Mouse (Mus musculus) lung, adult 18-20 months (tissue): ENCODE results near the gene Hebp1.

ENCODE experiments used
- DNase-seq, 2 experiments: peaks; one replicate each; pipeline ENCODE4 v3.0.0; 2022; ENCODE audit warnings: mixed read lengths in 2 of 2

The Hebp1 gene

GRCm38 (mm10) chr6:135196707-135197106 is 1.1 kb downstream of the Hebp1 start:
- DNase-seq = no peak

- DNase-seq = no peak
Observed at GRCm38 (mm10) chr6:135194907-135195306, 2.9 kb downstream of the Hebp1 start.

GRCm38 (mm10) chr6:135193733-135194132 is 4.1 kb downstream of the Hebp1 start:
- no peak for DNase-seq

- DNase-seq = no peak
Observed at GRCm38 (mm10) chr6:135192993-135193392, 4.8 kb downstream of the Hebp1 start.

- DNase-seq = peak in 1 of 2 experiments; percentile 28
Observed at GRCm38 (mm10) chr6:135191906-135192305, 5.9 kb downstream of the Hebp1 start.

- DNase-seq = no peak
Observed at GRCm38 (mm10) chr6:135190122-135190521, 7.7 kb downstream of the Hebp1 start.

- DNase-seq = no peak
Observed at GRCm38 (mm10) chr6:135188629-135189028, 9.2 kb downstream of the Hebp1 start.

- no peak for DNase-seq
Observed at GRCm38 (mm10) chr6:135187076-135187917, 10.5 kb downstream of the Hebp1 start.

- peak; percentile 31 to 39 for DNase-seq
Observed at GRCm38 (mm10) chr6:135183961-135184360, 13.9 kb downstream of the Hebp1 start.

GRCm38 (mm10) chr6:135182925-135183324 is 14.9 kb downstream of the Hebp1 start:
- no peak for DNase-seq

- DNase-seq = no peak
Observed at GRCm38 (mm10) chr6:135178599-135178998, 19.2 kb downstream of the Hebp1 start.

- no peak for DNase-seq
Observed at GRCm38 (mm10) chr6:135177271-135177670, 20.6 kb downstream of the Hebp1 start.

- no peak for DNase-seq
Observed at GRCm38 (mm10) chr6:135175014-135175413, 22.8 kb downstream of the Hebp1 start.

GRCm38 (mm10) chr6:135171736-135172135 is 26.1 kb downstream of the Hebp1 start:
- no peak for DNase-seq

- no peak for DNase-seq
Observed at GRCm38 (mm10) chr6:135169246-135169645, 28.6 kb downstream of the Hebp1 start.

- DNase-seq = peak; percentile 33 to 59
Observed at GRCm38 (mm10) chr6:135168471-135168870, 29.4 kb downstream of the Hebp1 start.

GRCm38 (mm10) chr6:135167380-135168311 is 30.2 kb downstream of the Hebp1 start:
- DNase-seq = peak; percentile 86 to 89

GRCm38 (mm10) chr6:135166712-135167111 is 31.1 kb downstream of the Hebp1 start:
- no peak for DNase-seq

GRCm38 (mm10) chr6:135166262-135166661 is 31.6 kb downstream of the Hebp1 start:
- DNase-seq = no peak

GRCm38 (mm10) chr6:135165706-135166105 is 32.1 kb downstream of the Hebp1 start:
- no peak for DNase-seq

- no peak for DNase-seq
Observed at GRCm38 (mm10) chr6:135165191-135165590, 32.6 kb downstream of the Hebp1 start.

- no peak for DNase-seq
Observed at GRCm38 (mm10) chr6:135162861-135163260, 35.0 kb downstream of the Hebp1 start.

- no peak for DNase-seq
Observed at GRCm38 (mm10) chr6:135162311-135162710, 35.5 kb downstream of the Hebp1 start.

GRCm38 (mm10) chr6:135161356-135161755 is 36.5 kb downstream of the Hebp1 start:
- DNase-seq = no peak
